Mouse (Mus musculus): ENCODE results near the gene Cmtm8. TPM values are rescaled to one million over a fixed set of nuclear protein-coding genes. Genes with fewer than 3 reads are reported as not detected.

Cmtm8 gene
- polyA plus RNA-seq (2015; fragmentation: Nextera tagmentation; extraction: Ambion mirVana) = 63.7 and 66.1 TPM in 2 replicates

GRCm38 (mm10) chr9:114844017-114844662 lies at the start of gene Cmtm8:
Gene Cmtm8 (minus strand): TSS chr9:114844156.
- Histone ChIP-seq H3K4me2 (peak within 1 kb of the TSS; percentile 98), H3K9me3 (no peaks in the 10 kb centered on the region), H3K27ac (peak within 1 kb of the TSS; percentile 77), H3K27me3 (replicated peaks) (no peaks in the 10 kb centered on the region), H3K36me3 (no peaks in the 10 kb centered on the region), H3K4me1 (0 out of 2 replicates have a peak, but pooled peaks cover 7% of the 10 kb centered on the region), H3K4me3 (replicated peaks) (peak within 1 kb of the TSS; percentile 63), H3K9ac (peak within 1 kb of the TSS; percentile 46)
- under 1% methylated on average over 39 of the region's 43 CpGs for WGBS
- peak; percentile 91 for ATAC-seq (ENCODE audit: insufficient read depth, low FRiP score, low read depth)

DNA sequence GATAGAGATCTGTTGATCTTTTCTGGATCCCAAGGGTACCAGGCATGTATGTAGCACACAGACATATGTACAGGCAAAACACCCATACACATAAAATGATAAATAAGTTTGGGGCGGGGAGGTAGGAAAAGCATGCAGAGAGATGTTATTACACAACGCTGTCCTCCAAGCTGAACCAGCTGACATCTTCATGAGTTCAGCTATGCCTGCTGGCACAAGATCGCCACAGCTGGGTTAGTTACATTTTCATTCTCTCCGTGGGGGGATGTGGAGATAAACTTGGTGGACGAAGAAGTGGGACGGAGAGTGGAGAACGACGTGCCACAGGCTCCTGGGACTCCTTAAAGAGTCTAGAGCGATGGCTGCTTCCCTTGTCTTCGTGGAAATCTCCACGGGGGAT lies 49.0 kb upstream of the Cmtm8 start:
- H3K9me3 ChIP-seq = no peaks in the 10 kb centered on the region
- H3K9ac ChIP-seq = no peak overlapping the region
- H3K4me2 ChIP-seq = no peak overlapping the region
- no peak for ATAC-seq (ENCODE audit: insufficient read depth, low FRiP score, low read depth)
- H3K4me3 ChIP-seq (replicated peaks) = no peak overlapping the region
- H3K27ac ChIP-seq = no peak overlapping the region
- no peaks in the 10 kb centered on the region for H3K4me1 ChIP-seq
- H3K36me3 ChIP-seq = no peaks in the 10 kb centered on the region
- no peaks in the 10 kb centered on the region for H3K27me3 ChIP-seq (replicated peaks)
- WGBS = 59% methylated on average over 11 of the region's 11 CpGs

GRCm38 (mm10) chr9:114890377-114890776 lies 46.4 kb upstream of the Cmtm8 start:
- no peak overlapping the region for H3K4me3 ChIP-seq (replicated peaks)
- no peaks in the 10 kb centered on the region for H3K27me3 ChIP-seq (replicated peaks)
- ATAC-seq (ENCODE audit: insufficient read depth, low FRiP score, low read depth) = no peak
- H3K36me3 ChIP-seq = no peaks in the 10 kb centered on the region
- no peak overlapping the region for H3K4me2 ChIP-seq
- no peaks in the 10 kb centered on the region for H3K9me3 ChIP-seq
- H3K27ac ChIP-seq = no peak overlapping the region
- no peak overlapping the region for H3K9ac ChIP-seq
- WGBS = 24% methylated on average over 7 of the region's 7 CpGs
- no peaks in the 10 kb centered on the region for H3K4me1 ChIP-seq

GRCm38 (mm10) chr9:114888856-114889407 lies 45.0 kb upstream of the Cmtm8 start:
- Histone ChIP-seq H3K27ac (no peak overlapping the region), H3K27me3 (replicated peaks) (no peaks in the 10 kb centered on the region), H3K9ac (no peak overlapping the region), H3K36me3 (no peaks in the 10 kb centered on the region), H3K9me3 (no peaks in the 10 kb centered on the region), H3K4me1 (no peaks in the 10 kb centered on the region), H3K4me2 (no peak overlapping the region), H3K4me3 (replicated peaks) (no peak overlapping the region)
- no peak for ATAC-seq (ENCODE audit: insufficient read depth, low FRiP score, low read depth)
- WGBS = 88% methylated on average over 5 of the region's 5 CpGs

GRCm38 (mm10) chr9:114887699-114888098 lies 43.7 kb upstream of the Cmtm8 start:
- H3K27ac ChIP-seq = no peak overlapping the region
- no peaks in the 10 kb centered on the region for H3K9me3 ChIP-seq
- no peak for ATAC-seq (ENCODE audit: insufficient read depth, low FRiP score, low read depth)
- no peaks in the 10 kb centered on the region for H3K4me1 ChIP-seq
- WGBS = 94% methylated on average over 3 of the region's 3 CpGs
- no peak overlapping the region for H3K4me2 ChIP-seq
- no peak overlapping the region for H3K4me3 ChIP-seq (replicated peaks)
- no peaks in the 10 kb centered on the region for H3K36me3 ChIP-seq
- H3K27me3 ChIP-seq (replicated peaks) = no peaks in the 10 kb centered on the region
- H3K9ac ChIP-seq = no peak overlapping the region

- no peaks in the 10 kb centered on the region for H3K4me1 ChIP-seq
- 37% methylated on average over 8 of the region's 8 CpGs for WGBS
- peak; percentile 73; the same call in 1 of the 2 replicates for ATAC-seq (ENCODE audit: insufficient read depth, low FRiP score, low read depth)
- H3K4me2 ChIP-seq = peak overlapping the region; percentile 4
- no peaks in the 10 kb centered on the region for H3K9me3 ChIP-seq
- no peak overlapping the region for H3K9ac ChIP-seq
- no peaks in the 10 kb centered on the region for H3K36me3 ChIP-seq
- no peak overlapping the region for H3K4me3 ChIP-seq (replicated peaks)
- H3K27ac ChIP-seq = peak overlapping the region; percentile 73
- no peaks in the 10 kb centered on the region for H3K27me3 ChIP-seq (replicated peaks)
Observed at GRCm38 (mm10) chr9:114885991-114886662, 42.2 kb upstream of the Cmtm8 start.

GRCm38 (mm10) chr9:114885564-114885963 lies 41.6 kb upstream of the Cmtm8 start:
- no peak overlapping the region for H3K9ac ChIP-seq
- H3K27ac ChIP-seq = peak overlapping the region; percentile 73
- 0 out of 2 replicates have a peak, but pooled peaks have one; percentile 16 for ATAC-seq (ENCODE audit: insufficient read depth, low FRiP score, low read depth)
- H3K4me3 ChIP-seq (replicated peaks) = no peak overlapping the region
- H3K9me3 ChIP-seq = no peaks in the 10 kb centered on the region
- H3K36me3 ChIP-seq = no peaks in the 10 kb centered on the region
- WGBS = 75% methylated on average over 4 of the region's 4 CpGs
- no peaks in the 10 kb centered on the region for H3K4me1 ChIP-seq
- no peak overlapping the region for H3K4me2 ChIP-seq
- H3K27me3 ChIP-seq (replicated peaks) = no peaks in the 10 kb centered on the region

DNA sequence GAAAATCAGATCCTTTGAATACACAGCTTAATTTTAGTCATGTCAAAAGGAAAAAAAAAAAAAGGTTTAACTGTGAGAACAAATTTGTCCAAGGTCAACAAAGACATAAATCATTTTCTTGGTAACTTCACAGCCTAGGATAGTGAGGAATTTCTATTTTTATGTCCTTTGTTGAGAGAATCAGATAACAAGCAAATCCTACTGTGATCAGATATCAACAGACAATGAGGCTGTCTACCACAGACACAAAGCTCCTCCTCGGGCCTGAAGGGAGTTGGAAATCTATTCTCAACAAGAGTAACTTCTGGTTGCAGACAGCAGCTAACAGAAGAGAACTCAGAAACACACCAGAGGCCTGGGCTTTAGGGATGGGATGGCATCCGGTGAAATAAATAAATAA lies 38.0 kb upstream of the Cmtm8 start:
- Histone ChIP-seq H3K4me2 (no peak overlapping the region), H3K27me3 (replicated peaks) (no peaks in the 10 kb centered on the region), H3K36me3 (no peaks in the 10 kb centered on the region), H3K4me3 (replicated peaks) (no peak overlapping the region), H3K9me3 (no peaks in the 10 kb centered on the region), H3K27ac (no peak overlapping the region), H3K9ac (no peak overlapping the region), H3K4me1 (no peaks in the 10 kb centered on the region)
- WGBS = 71% methylated on average over 2 of the region's 2 CpGs
- ATAC-seq (ENCODE audit: insufficient read depth, low FRiP score, low read depth) = no peak

- Histone ChIP-seq H3K27ac (no peak overlapping the region), H3K4me2 (no peak overlapping the region), H3K36me3 (no peaks in the 10 kb centered on the region), H3K4me3 (replicated peaks) (no peak overlapping the region), H3K9me3 (no peaks in the 10 kb centered on the region), H3K27me3 (replicated peaks) (no peaks in the 10 kb centered on the region), H3K9ac (no peak overlapping the region), H3K4me1 (0 out of 2 replicates have a peak, but pooled peaks cover 9% of the 10 kb centered on the region)
- peak; percentile 28; the same call in 1 of the 2 replicates for ATAC-seq (ENCODE audit: insufficient read depth, low FRiP score, low read depth)
- WGBS = 51% methylated on average over 11 of the region's 11 CpGs
Observed at GRCm38 (mm10) chr9:114855327-114855726, 11.4 kb upstream of the Cmtm8 start.

DNA sequence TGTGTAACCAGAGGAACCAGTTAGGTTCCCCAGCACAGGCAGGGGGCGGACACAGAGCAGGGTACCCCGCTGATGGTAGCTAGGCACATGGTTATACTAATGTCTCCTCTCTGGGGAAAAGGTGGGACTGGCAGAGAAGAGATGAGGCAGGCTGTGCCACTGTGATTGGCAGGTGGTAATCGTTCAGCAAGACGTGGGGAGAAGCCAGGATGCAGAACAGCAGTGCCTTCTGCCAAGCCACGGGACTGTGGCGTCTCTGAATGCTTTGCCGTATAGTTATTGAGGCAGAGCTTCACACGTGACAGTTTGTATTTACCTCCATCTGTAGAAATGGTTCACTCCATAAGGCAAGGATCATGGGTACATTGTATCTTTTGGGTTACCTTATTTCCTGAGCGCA lies 10.7 kb upstream of the Cmtm8 start:
- ATAC-seq (ENCODE audit: insufficient read depth, low FRiP score, low read depth) = no peak
- H3K4me3 ChIP-seq (replicated peaks) = no peak overlapping the region
- H3K27ac ChIP-seq = no peak overlapping the region
- H3K27me3 ChIP-seq (replicated peaks) = no peaks in the 10 kb centered on the region
- H3K9me3 ChIP-seq = no peaks in the 10 kb centered on the region
- no peak overlapping the region for H3K4me2 ChIP-seq
- H3K36me3 ChIP-seq = no peaks in the 10 kb centered on the region
- 0 out of 2 replicates have a peak, but pooled peaks cover 9% of the 10 kb centered on the region for H3K4me1 ChIP-seq
- H3K9ac ChIP-seq = no peak overlapping the region
- 67% methylated on average over 9 of the region's 9 CpGs for WGBS

DNA sequence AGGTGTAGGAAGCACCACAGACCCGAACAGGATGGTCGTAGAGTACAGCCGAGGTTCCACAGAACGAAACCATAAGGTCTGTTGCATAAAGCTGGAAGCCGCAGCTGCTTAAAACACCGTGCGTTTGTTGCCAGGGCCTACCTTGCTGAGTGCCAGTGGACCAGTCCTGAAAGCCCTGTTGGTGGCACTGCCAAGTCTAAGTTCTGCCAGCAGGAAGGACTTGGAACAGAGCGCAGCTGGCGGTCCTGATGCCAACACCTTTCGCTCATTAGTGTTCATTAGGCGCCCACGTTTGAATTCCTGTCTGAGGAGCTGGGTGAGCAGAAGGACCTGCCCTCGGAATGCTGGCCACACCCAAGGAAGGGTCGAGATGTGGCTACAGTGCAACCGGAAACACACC lies 9.4 kb upstream of the Cmtm8 start:
- Histone ChIP-seq H3K27me3 (replicated peaks) (no peaks in the 10 kb centered on the region), H3K9me3 (no peaks in the 10 kb centered on the region), H3K4me3 (replicated peaks) (no peak overlapping the region), H3K27ac (no peak overlapping the region), H3K36me3 (no peaks in the 10 kb centered on the region), H3K4me2 (no peak overlapping the region), H3K4me1 (0 out of 2 replicates have a peak, but pooled peaks cover 9% of the 10 kb centered on the region), H3K9ac (no peak overlapping the region)
- 79% methylated on average over 15 of the region's 15 CpGs for WGBS
- ATAC-seq (ENCODE audit: insufficient read depth, low FRiP score, low read depth) = no peak
